Mouse (Mus musculus) cerebellum, postnatal 4 days (tissue): ENCODE measurements around the gene Rbm28.

Experiments
- DNase-seq, 2 experiments: peaks; one replicate each; pipeline ENCODE4 v3.0.0; 2022; ENCODE audit warnings: low spot score in 2 of 2, mixed read lengths in 1 of 2

Gene Rbm28

GRCm38 (mm10) chr6:29164314-29165244 is at the start of gene Rbm28:
Rbm28 (minus strand) TSS chr6:29165006.
- DNase-seq, result peak; percentile 56 to 84

- no peak for DNase-seq
Measured at GRCm38 (mm10) chr6:29214245-29214644, 49.4 kb upstream of the Rbm28 start.

- no peak for DNase-seq
Measured at GRCm38 (mm10) chr6:29213436-29213835, 48.6 kb upstream of the Rbm28 start.

- peak; percentile 47 to 78 for DNase-seq
Measured at GRCm38 (mm10) chr6:29211806-29212492, 47.1 kb upstream of the Rbm28 start.

- DNase-seq, result no peak
Measured at GRCm38 (mm10) chr6:29211146-29211545, 46.3 kb upstream of the Rbm28 start.

GRCm38 (mm10) chr6:29210231-29210936 is 45.6 kb upstream of the Rbm28 start:
- no peak for DNase-seq

GRCm38 (mm10) chr6:29208178-29208577 is 43.4 kb upstream of the Rbm28 start:
- DNase-seq, result no peak

- DNase-seq, result no peak
Measured at GRCm38 (mm10) chr6:29207017-29207416, 42.2 kb upstream of the Rbm28 start.

- DNase-seq, result no peak
Measured at GRCm38 (mm10) chr6:29206006-29206405, 41.2 kb upstream of the Rbm28 start.

GRCm38 (mm10) chr6:29204932-29205614 is 40.3 kb upstream of the Rbm28 start:
- peak; percentile 56 to 76 for DNase-seq

GRCm38 (mm10) chr6:29203861-29204585 is 39.2 kb upstream of the Rbm28 start:
- no peak for DNase-seq

- DNase-seq, result no peak
Measured at GRCm38 (mm10) chr6:29203096-29203495, 38.3 kb upstream of the Rbm28 start.

GRCm38 (mm10) chr6:29201988-29202387 is 37.2 kb upstream of the Rbm28 start:
- no peak for DNase-seq

- no peak for DNase-seq
Measured at GRCm38 (mm10) chr6:29201341-29201740, 36.5 kb upstream of the Rbm28 start.

GRCm38 (mm10) chr6:29200496-29200895 is 35.7 kb upstream of the Rbm28 start:
- no peak for DNase-seq

GRCm38 (mm10) chr6:29199223-29199855 is 34.5 kb upstream of the Rbm28 start:
- DNase-seq, result no peak

- peak; percentile 88 to 93 for DNase-seq
Measured at GRCm38 (mm10) chr6:29198309-29199222, 33.8 kb upstream of the Rbm28 start.

- no peak for DNase-seq
Measured at GRCm38 (mm10) chr6:29195846-29196698, 31.3 kb upstream of the Rbm28 start.
